Mouse (Mus musculus) hindbrain, embryonic 13.5 days (tissue): Measurements from ENCODE around the gene Uqcr11. TPM values are rescaled to one million over a fixed set of nuclear protein-coding genes. Genes with fewer than 3 reads are reported as not detected.

Experiments used
- ATAC-seq: fragments of 200-750 bp; cut with Nextera tagmentation; 2 replicates; pipeline ENCODE4 v1.8.0; 2017; ENCODE audit warnings: moderate TSS enrichment; ENCODE audit not compliant: low FRiP score
- H3K27ac ChIP-seq: fragments of 300-500 bp; sonication (generic); 2 replicates; pipeline ENCODE4 v1.5.1; 2015; ENCODE audit warnings: inconsistent platforms, mild to moderate bottlenecking, moderate library complexity
- H3K27me3 ChIP-seq: fragments of 300-500 bp; sonication (generic); 2 replicates; pipeline ENCODE4 v1.6.1; 2015; ENCODE audit warnings: mild to moderate bottlenecking, inconsistent platforms
- H3K36me3 ChIP-seq: fragments of 300-500 bp; sonication (generic); 2 replicates; pipeline ENCODE4 v1.6.1; 2015; ENCODE audit warnings: mild to moderate bottlenecking, inconsistent platforms
- H3K4me1 ChIP-seq: fragments of 300-500 bp; sonication (generic); replicated peaks from 2 replicates; pipeline ENCODE4 v1.6.1; 2015; ENCODE audit warnings: inconsistent platforms
- H3K4me2 ChIP-seq: fragments of 300-500 bp; sonication (generic); 2 replicates; pipeline ENCODE4 v1.6.1; 2015; ENCODE audit warnings: inconsistent platforms, mild to moderate bottlenecking, moderate library complexity
- H3K4me3 ChIP-seq: fragments of 300-500 bp; sonication (generic); 2 replicates; pipeline ENCODE4 v1.5.1; 2015; ENCODE audit warnings: mild to moderate bottlenecking, inconsistent platforms
- H3K9ac ChIP-seq: fragments of 300-500 bp; sonication (generic); 2 replicates; pipeline ENCODE4 v1.6.1; 2015; ENCODE audit warnings: mild to moderate bottlenecking, inconsistent platforms
- H3K9me3 ChIP-seq: fragments of 300-500 bp; sonication (generic); 2 replicates; pipeline ENCODE4 v1.6.1; 2016; ENCODE audit warnings: inconsistent platforms
- WGBS: fragments of 180-500 bp; shearing (Covaris S2); methylation state at CpG from one replicate; pipeline ENCODE4 v1.1.7; 2015; 5-methylcytosine and 5-hydroxymethylcytosine counted together
- polyA plus RNA-seq: library from polyadenylated mRNA; unstranded; fragments of >200 nt; fragmentation: Nextera tagmentation; extraction: Ambion mirVana; gene quantifications from 2 replicates; pipeline ENCODE4 v1.2.1, GENCODE M21; 2015

Gene Uqcr11
- polyA plus RNA-seq, 1 experiment from 2014 or later: 575 TPM

DNA sequence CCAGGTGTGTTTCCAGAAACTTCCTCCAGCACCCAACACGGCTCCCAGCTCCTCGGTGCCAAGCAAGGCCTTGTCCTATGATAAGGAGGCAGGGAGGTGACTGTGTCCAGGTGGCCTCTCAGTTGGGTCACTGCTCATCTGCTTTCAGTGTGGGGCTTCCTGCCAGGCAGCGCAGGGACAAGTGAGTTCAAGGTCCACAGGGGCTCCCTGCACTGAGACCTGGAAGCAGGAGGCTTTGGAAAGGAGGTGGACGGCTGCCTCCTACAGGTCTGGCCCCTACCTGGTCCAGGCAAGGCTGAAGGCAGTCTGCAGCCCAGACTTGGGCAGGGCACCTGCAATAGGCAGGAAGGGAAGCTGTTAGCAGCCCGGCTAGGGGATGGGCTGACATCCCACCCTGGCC, 13.9 kb downstream of the Uqcr11 start:
- peaks cover 63% of the 10 kb centered on the region for H3K36me3 ChIP-seq
- 97% methylated on average over 5 of the region's 5 CpGs for WGBS

DNA sequence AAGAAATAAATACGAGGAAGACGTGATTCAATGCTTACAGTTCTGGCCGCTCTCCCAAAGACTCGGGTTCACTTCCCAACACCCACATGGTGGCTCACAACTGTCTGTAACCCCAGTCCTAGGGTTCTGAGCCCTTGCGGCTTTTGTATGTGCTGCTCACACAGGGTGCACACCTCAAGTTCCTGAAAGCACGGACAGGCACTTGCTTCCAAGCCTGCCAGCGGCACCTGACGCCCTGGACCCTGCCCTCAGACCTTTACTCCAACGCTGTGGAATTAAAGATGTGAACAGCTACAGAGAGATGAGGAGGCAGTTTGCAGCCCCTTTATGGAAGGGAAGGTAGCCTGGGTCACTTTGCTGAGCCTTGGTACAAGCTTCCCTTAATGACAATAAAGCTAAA, 15.9 kb downstream of the Uqcr11 start:
- ATAC-seq: no peak
- H3K4me3 ChIP-seq: no peak overlapping the region
- no peaks in the 10 kb centered on the region for H3K27me3 ChIP-seq
- no peak overlapping the region for H3K4me2 ChIP-seq
- peaks cover 11% of the 10 kb centered on the region for H3K4me1 ChIP-seq
- peaks cover 61% of the 10 kb centered on the region for H3K36me3 ChIP-seq
- H3K27ac ChIP-seq: no peak overlapping the region
- 0 out of 2 replicates have a peak overlapping the region, but pooled peaks have one; percentile 20 for H3K9ac ChIP-seq
- WGBS: 91% methylated on average over 9 of the region's 9 CpGs
- H3K9me3 ChIP-seq: no peaks in the 10 kb centered on the region

More for the DNA sequence above, 13.9 kb downstream of the Uqcr11 start:
- no peak for ATAC-seq
- Histone ChIP-seq H3K4me2 (no peak overlapping the region), H3K4me3 (no peak overlapping the region), H3K9ac (no peak overlapping the region), H3K4me1 (peaks cover 31% of the 10 kb centered on the region), H3K9me3 (no peaks in the 10 kb centered on the region), H3K27ac (no peak overlapping the region), H3K27me3 (no peaks in the 10 kb centered on the region)

DNA sequence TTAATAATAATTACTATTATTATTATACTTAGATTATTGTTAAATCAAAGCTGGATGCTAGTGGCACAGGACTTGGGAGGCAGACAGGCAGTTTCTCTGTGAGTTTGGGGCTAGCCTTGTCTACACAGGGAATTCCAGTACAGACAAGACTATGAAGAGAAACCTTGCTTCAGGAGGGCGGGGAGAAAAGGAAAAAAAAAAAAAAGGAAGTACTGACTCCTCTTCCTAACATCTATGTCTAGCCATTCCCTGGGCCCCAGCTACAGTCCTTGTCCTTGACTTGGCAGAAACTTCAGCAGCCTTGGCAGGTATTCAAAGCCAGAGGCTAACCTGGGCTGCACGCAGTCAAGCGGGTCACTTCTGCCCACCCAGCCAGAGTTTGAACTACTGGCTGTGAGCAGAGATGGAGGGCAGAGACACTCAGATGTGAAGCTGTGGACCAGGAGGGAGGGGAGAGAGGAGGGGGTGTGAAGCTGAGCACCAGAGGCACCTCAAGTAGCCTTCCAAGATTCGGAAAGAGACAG, 17.4 kb downstream of the Uqcr11 start:
- peaks cover 53% of the 10 kb centered on the region for H3K36me3 ChIP-seq

DNA sequence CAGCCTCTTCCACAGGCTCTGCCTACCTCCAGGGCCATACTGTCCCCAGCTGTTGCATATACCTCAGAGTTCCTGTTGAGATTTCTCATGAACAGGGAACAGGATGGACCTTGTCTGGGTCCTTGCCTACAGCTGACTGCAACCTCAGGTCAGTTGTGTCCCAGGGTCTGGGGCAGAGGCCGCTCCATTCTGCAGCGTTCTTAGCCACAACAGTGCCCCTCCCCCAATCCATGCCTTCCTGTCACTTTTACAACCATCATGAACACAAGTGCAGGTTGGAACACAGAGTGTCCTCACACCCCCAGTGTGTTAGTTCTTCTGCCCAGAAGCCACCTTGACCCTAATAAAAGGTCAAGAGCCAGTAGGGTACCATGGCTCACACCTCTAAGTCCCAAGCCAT, 17.9 kb downstream of the Uqcr11 start:
- no peaks in the 10 kb centered on the region for H3K9me3 ChIP-seq
- peak overlapping the region; percentile 91 for H3K4me2 ChIP-seq
- no peak overlapping the region for H3K4me3 ChIP-seq
- no peak overlapping the region for H3K9ac ChIP-seq
- no peak for ATAC-seq
- peaks cover 53% of the 10 kb centered on the region for H3K36me3 ChIP-seq
- no peaks in the 10 kb centered on the region for H3K27me3 ChIP-seq
- H3K4me1 ChIP-seq: peaks cover 28% of the 10 kb centered on the region
- no peak overlapping the region for H3K27ac ChIP-seq
- 30% methylated on average over 2 of the region's 2 CpGs for WGBS

More for the DNA sequence above, 17.4 kb downstream of the Uqcr11 start:
- 81% methylated on average over 4 of the region's 4 CpGs for WGBS
- Histone ChIP-seq H3K4me3 (no peak overlapping the region), H3K4me2 (no peak overlapping the region), H3K27ac (no peak overlapping the region), H3K9ac (no peak overlapping the region), H3K4me1 (peaks cover 23% of the 10 kb centered on the region), H3K27me3 (no peaks in the 10 kb centered on the region), H3K9me3 (no peaks in the 10 kb centered on the region)
- no peak for ATAC-seq

DNA sequence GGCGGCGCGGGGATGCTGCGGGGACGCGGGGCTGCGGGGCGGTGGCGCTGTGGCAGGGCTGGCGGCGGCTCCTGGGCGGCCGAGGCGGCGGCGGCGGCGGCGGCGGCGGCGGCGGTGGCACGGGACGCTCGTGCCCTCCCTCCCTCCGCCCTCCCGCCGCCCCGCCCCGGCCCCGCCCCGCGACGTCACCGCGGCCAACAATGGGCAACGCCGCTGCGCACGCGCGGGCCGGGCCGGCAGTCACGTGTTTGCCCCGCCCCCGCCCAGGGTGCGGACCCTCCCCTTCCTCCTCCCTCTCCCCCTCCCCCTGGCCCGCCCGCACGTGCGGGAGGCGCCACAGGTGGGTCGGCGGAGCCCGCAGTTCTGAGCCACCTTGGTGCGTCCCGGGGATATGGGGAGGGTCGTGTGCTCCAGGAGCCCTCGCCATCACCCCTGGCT, 19.1 kb downstream of the Uqcr11 start, which contains the start of gene Mex3d:
Gene Mex3d, minus strand, starts transcription at position 138 of the 438 bp plus-strand sequence.
- no peaks in the 10 kb centered on the region for H3K27me3 ChIP-seq
- ATAC-seq: peak; percentile 41
- peaks cover 53% of the 10 kb centered on the region for H3K36me3 ChIP-seq
- peaks cover 40% of the 10 kb centered on the region for H3K4me1 ChIP-seq
- H3K9ac ChIP-seq: peak within 1 kb of the TSS; percentile 100
- peak within 1 kb of the TSS; percentile 98 for H3K4me3 ChIP-seq
- no peaks in the 10 kb centered on the region for H3K9me3 ChIP-seq
- peak within 1 kb of the TSS; percentile 99 for H3K27ac ChIP-seq
- peak within 1 kb of the TSS; percentile 100 for H3K4me2 ChIP-seq
- 0% methylated on average over 21 of the region's 61 CpGs for WGBS

DNA sequence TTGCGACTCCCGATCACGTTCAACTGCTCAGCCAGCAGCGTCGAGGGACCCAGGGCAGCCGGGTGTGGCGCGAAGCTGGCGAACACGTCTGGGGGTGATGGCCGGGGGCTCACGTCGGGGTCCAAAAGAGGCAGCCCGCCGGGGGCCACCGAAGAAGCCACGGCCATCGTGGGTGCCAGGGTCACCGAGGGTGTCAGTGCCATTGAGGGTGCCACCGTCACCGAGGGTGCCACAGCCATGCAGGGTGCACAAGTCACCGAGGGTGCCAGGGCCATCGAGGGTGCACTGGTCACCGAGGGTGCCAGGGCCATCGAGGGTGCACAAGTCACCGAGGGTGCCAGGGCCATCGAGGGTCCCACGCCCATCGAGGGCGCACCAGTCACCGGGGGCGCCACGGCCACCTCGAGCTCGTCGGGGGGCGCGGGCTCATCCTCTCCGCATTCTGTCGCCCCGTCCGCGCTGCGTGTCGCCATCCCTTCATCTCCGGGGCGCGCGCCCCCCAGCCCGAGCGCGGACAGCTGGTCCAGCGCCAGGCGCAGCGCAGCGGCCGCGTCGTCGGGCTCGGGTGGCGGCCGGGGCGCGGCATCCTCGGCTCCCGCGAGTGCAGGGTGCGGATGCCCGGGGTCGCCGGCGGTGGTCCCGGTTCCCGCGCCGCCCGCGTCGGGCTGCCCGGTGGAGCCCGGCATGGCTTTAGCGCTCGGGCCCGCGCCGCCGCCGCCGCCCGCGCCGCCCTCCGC, 19.7 kb downstream of the Uqcr11 start:
- peak overlapping the region; percentile 100 for H3K9ac ChIP-seq
- peaks cover 46% of the 10 kb centered on the region for H3K4me1 ChIP-seq
- peaks cover 53% of the 10 kb centered on the region for H3K36me3 ChIP-seq
- no peaks in the 10 kb centered on the region for H3K9me3 ChIP-seq
- H3K4me3 ChIP-seq: peak overlapping the region; percentile 98
- H3K27ac ChIP-seq: peak overlapping the region; percentile 99
- no peak for ATAC-seq
- WGBS: under 1% methylated on average over 89 of the region's 94 CpGs
- H3K27me3 ChIP-seq: no peaks in the 10 kb centered on the region
- peak overlapping the region; percentile 100 for H3K4me2 ChIP-seq

DNA sequence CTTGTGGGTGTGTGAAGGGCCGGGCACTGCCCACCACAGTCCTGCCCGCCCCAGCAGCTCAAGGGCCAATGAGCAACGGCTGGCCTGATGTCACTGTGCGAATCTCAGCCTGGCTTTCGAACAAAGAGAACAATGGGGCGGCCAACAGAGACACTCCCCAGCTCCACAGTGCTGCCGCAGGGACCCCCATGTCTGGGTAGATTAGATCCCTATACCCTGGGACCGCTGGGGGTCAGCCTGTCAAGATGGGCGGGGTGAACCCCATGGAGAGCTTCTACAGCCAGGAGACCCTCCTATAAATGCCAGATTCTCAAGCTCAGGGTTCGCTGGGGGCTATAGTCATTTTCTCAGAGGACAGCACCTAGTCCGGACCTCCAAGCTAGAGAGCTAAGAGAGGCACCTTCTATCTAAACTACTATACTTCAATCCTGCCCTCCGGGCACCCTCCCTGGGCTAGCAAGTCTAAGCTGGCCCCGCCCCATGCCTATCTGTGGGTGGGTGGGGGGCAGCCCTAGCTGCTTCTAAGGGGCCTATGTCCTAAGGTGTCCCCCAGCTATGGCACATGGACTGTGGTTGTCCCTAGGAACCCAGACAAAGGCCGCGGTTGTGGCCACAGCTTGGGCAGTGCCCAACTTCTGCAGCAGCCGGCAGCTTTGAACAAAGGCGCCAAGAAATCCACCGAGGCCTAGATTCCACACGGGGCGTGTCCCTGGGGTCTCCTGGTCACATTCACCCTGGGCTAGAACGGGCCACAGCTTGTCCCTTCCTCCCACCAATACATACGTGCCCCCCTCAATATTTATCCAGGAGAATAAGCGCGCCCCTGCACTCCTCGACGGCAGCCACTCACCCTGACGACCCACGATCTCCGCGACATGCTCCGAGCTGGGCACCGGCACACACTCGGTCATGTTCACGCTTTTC, 20.6 kb downstream of the Uqcr11 start:
- peaks cover 53% of the 10 kb centered on the region for H3K36me3 ChIP-seq
- peak overlapping the region; percentile 99 for H3K27ac ChIP-seq
- peak; percentile 67 for ATAC-seq
- H3K4me1 ChIP-seq: peaks cover 53% of the 10 kb centered on the region
- peak overlapping the region; percentile 100 for H3K4me2 ChIP-seq
- no peaks in the 10 kb centered on the region for H3K27me3 ChIP-seq
- under 1% methylated on average over 34 of the region's 34 CpGs for WGBS
- H3K9me3 ChIP-seq: no peaks in the 10 kb centered on the region
- H3K4me3 ChIP-seq: peak overlapping the region; percentile 98
- H3K9ac ChIP-seq: peak overlapping the region; percentile 100

DNA sequence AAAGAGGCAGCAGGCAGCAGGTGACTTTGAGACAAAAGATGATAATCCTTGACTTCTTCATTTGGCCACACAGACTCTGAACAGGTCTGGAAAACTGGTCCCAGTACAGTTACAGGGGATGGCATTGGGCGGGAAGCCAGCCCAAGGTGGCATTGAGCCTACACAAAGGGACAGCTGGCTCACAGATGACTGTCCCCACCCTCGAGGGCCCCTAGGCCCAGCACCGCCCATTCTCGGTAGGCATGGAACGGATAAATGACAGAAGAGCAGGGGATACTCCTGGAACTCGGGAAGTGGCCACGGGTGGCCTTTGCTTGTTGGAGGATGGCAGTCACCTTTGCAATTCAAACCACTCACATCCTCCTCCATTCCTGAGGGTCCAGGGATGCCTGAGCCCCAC, 21.3 kb downstream of the Uqcr11 start:
- Histone ChIP-seq H3K9ac (peak overlapping the region; percentile 100), H3K4me1 (peaks cover 57% of the 10 kb centered on the region), H3K36me3 (peaks cover 51% of the 10 kb centered on the region), H3K4me2 (peak overlapping the region; percentile 100), H3K4me3 (peak overlapping the region; percentile 98), H3K9me3 (no peaks in the 10 kb centered on the region), H3K27ac (peak overlapping the region; percentile 99), H3K27me3 (no peaks in the 10 kb centered on the region)
- 0 out of 2 replicates have a peak, but pooled peaks have one; percentile 8 for ATAC-seq
- WGBS: 8% methylated on average over 7 of the region's 7 CpGs

DNA sequence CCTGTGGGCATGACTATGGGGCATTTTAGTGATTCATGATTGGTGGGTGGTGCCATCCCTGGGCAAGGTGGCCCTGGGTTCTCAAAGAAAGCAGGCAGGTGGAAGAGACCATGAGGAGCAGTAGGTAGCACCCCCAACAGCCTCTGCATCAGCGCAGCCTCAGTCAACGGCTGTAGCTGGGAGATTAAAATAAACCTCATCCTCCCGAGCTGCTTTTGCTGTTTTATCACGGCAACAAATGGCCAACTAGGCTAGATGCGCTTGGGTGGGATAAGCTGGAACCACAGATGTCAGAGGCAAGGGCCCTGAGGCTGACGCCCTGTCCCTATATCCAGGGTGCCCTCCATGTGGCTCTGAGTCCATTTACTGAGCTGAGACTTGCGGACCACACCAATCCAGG, 21.9 kb downstream of the Uqcr11 start:
- 62% methylated on average over 7 of the region's 7 CpGs for WGBS
- no peak for ATAC-seq
- peaks cover 57% of the 10 kb centered on the region for H3K4me1 ChIP-seq
- peak overlapping the region; percentile 100 for H3K9ac ChIP-seq
- peak overlapping the region; percentile 99 for H3K27ac ChIP-seq
- no peaks in the 10 kb centered on the region for H3K27me3 ChIP-seq
- H3K4me2 ChIP-seq: peak overlapping the region; percentile 100
- peak overlapping the region; percentile 98 for H3K4me3 ChIP-seq
- peaks cover 51% of the 10 kb centered on the region for H3K36me3 ChIP-seq
- no peaks in the 10 kb centered on the region for H3K9me3 ChIP-seq

DNA sequence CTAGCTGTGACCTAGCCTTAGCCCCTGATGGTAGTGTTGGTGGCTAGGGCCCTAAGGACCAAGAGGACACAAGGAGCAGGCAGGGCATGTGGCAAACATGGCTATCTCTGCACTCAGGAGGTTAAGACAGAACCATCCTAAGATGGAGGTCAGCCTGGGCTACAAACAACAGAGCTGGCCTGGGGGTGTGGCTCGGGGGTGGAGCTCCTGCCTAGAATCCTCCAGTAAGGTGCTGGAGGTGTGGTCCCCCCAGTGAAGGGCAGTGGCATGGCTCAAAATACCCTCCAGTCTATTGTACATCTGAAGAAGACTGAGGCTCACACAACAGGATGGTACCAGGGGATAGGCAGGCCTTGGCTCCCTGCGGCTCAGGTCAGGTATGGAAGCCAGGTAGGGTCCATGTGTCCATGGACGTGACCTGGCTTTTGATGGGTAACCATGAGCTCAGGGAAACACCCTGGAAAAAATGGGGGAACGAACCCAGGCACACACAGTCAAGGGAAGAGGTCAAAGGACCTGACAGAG, 22.5 kb downstream of the Uqcr11 start:
- Histone ChIP-seq H3K27me3 (no peaks in the 10 kb centered on the region), H3K9me3 (no peaks in the 10 kb centered on the region), H3K9ac (peak overlapping the region; percentile 100), H3K4me3 (peak overlapping the region; percentile 98), H3K27ac (peak overlapping the region; percentile 99), H3K36me3 (peaks cover 55% of the 10 kb centered on the region), H3K4me1 (peaks cover 57% of the 10 kb centered on the region), H3K4me2 (peak overlapping the region; percentile 100)
- 85% methylated on average over 4 of the region's 4 CpGs for WGBS
- no peak for ATAC-seq

DNA sequence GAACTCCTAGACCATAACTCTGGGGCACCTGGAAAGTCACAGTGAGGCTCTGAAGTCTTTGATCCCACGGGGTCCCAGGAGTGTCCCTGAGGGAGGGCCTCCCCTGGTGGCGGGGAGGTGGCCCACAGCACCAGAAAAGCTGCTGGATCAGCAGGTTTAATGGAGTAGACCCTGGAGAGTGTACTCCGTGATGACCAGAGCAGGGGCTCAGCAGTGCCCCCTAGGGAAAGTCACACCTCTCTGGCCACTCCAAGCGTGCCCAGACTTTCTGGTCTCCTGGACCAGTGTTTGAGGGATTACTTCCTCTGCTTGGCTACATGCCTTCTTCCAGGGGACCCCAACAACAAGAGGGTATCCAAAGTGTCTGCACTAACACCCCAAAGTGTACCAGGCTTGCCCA, 23.2 kb downstream of the Uqcr11 start:
- Histone ChIP-seq H3K36me3 (peaks cover 56% of the 10 kb centered on the region), H3K4me3 (peak overlapping the region; percentile 98), H3K4me1 (peaks cover 54% of the 10 kb centered on the region), H3K27ac (peak overlapping the region; percentile 9; the same call in 1 of the 2 replicates), H3K27me3 (no peaks in the 10 kb centered on the region), H3K9me3 (no peaks in the 10 kb centered on the region), H3K4me2 (peak overlapping the region; percentile 100), H3K9ac (peak overlapping the region; percentile 100)
- no peak for ATAC-seq
- WGBS: 52% methylated on average over 4 of the region's 4 CpGs
